Mouse (Mus musculus) olfactory bulb, adult 2 months (tissue): ENCODE data around the gene Dand5.

ENCODE experiments used
- CTCF ChIP-seq: fragments of 200-500 bp; IDR thresholded peaks from 2 replicates; pipeline ENCODE4 v1.5.1; 2012; ENCODE audit warnings: low read depth, mild to moderate bottlenecking, low read length, moderate library complexity; ENCODE audit not compliant: insufficient read depth
- POLR2A ChIP-seq: fragments of 200-500 bp; IDR thresholded peaks from 2 replicates; pipeline ENCODE4 v1.6.1; 2012; ENCODE audit warnings: mild to moderate bottlenecking, low read depth, low read length, moderate library complexity; ENCODE audit not compliant: insufficient read depth

DNA sequence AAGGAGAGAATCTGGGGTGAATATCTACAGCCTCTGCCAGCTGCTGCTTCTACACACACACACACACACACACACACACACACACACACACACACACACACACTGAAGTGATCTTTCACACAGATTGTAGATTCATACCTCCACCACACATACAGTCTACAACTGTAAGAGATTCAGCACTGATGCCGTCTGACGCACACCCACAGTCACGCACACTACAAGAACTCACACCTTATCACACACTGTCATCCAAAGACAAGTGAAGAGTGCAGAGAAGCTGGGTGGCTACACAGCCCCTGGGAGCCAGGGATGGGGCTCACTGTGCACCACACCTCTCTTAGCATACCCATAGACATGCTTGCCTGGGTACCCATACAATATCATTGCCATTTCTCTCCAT, 8.8 kb downstream of the Dand5 start:
- no peak for TF ChIP-seq CTCF
- no peak for TF ChIP-seq POLR2A
